Comparison of ENCODE assay signal across 22 mouse cellular contexts in genomic region chrX:11170416-11170815, GRCm38 (mm10).
DNase-seq lines count a peak whose midpoint lies in the region; ATAC-seq and TF ChIP-seq lines count a peak whose summit lies in the region.
"Had no signal": no experiment of that assay in that cellular context is flagged by ENCODE, and none has a peak within 500 bp of the region (broad histone marks: within the 10 kb centered on the region; RNA-seq: fewer than 3 reads in every experiment).

No protein-coding gene starts in this region.

- H3K27ac ChIP-seq in heart, embryonic 12.5 days (ENCODE audit: poor library complexity, severe bottlenecking): no peak overlapping the region
- no peak overlapping the region for H3K27ac ChIP-seq in lung, embryonic 14.5 days (ENCODE audit: low read depth)
- H3K27ac ChIP-seq: embryonic facial prominence, embryonic 10.5 days; forebrain, embryonic 13.5 days; hindbrain, embryonic 15.5 days had no signal

- no peak for ATAC-seq in heart, embryonic 12.5 days (ENCODE audit: insufficient number of reproducible peaks, low FRiP score)
- no peak for ATAC-seq in lung, embryonic 14.5 days (ENCODE audit: insufficient read depth)
- ATAC-seq: CD4-positive, CD25-positive, alpha-beta regulatory T cell, adult 4 months; forebrain, embryonic 13.5 days; forebrain, postnatal 0 days; intestine, embryonic 16.5 days had no signal

- no peaks in the 10 kb centered on the region for H3K36me3 ChIP-seq in heart, embryonic 12.5 days
- H3K36me3 ChIP-seq in lung, embryonic 14.5 days (ENCODE audit: insufficient read depth): no peaks in the 10 kb centered on the region
- H3K36me3 ChIP-seq: embryonic facial prominence, embryonic 10.5 days; G1E; hindbrain, embryonic 15.5 days had no signal

- H3K4me2 ChIP-seq in heart, embryonic 12.5 days: no peak overlapping the region
- H3K4me2 ChIP-seq in lung, embryonic 14.5 days: no peak overlapping the region
- H3K4me2 ChIP-seq: forebrain, embryonic 13.5 days; hindbrain, embryonic 15.5 days had no signal

- peak; percentile 6 for DNase-seq in adrenal gland, postnatal 10 days
- DNase-seq in adrenal gland, postnatal 36 days: no peak
- peak; percentile 5 to 54 for DNase-seq in heart, adult 18-20 months
- peak; percentile 1 for DNase-seq in lung, embryonic 14.5 days
- no peak for DNase-seq in lung, postnatal 14 days
- peak; percentile 27 for DNase-seq in heart, postnatal 4 days
- no peak for DNase-seq in urinary bladder, postnatal 14 days (ENCODE audit: low spot score)
- DNase-seq: adrenal gland, postnatal 14 days; B cell, adult 2 months; cerebellum, adult 18-20 months; cerebellum, adult 9-11 months; cerebellum, postnatal 36 days; forebrain, postnatal 0 days; gastrocnemius, postnatal 10 days; kidney, adult 2 months had no signal

- no peaks in the 10 kb centered on the region for H3K27me3 ChIP-seq in heart, embryonic 12.5 days (replicated peaks)
- no peaks in the 10 kb centered on the region for H3K27me3 ChIP-seq in lung, embryonic 14.5 days (ENCODE audit: insufficient read depth, low read length)
- H3K27me3 ChIP-seq: forebrain, embryonic 13.5 days; hindbrain, embryonic 15.5 days had no signal

- no peak overlapping the region for H3K4me3 ChIP-seq in heart, embryonic 12.5 days
- no peak overlapping the region for H3K4me3 ChIP-seq in lung, embryonic 14.5 days (ENCODE audit: low read depth, low read length)
- H3K4me3 ChIP-seq: embryonic facial prominence, embryonic 10.5 days; forebrain, embryonic 13.5 days; hindbrain, embryonic 15.5 days had no signal

- 67% methylated on average over 3 of the region's 3 CpGs for WGBS in heart, embryonic 12.5 days
- 62% methylated on average over 3 of the region's 3 CpGs for WGBS in lung, embryonic 14.5 days

- no peak for TF ChIP-seq CTCF in lung, embryonic 14.5 days (IDR thresholded peaks at IDR 0.05; ENCODE audit: low read depth)

- no peaks in the 10 kb centered on the region for H3K4me1 ChIP-seq in heart, embryonic 12.5 days (replicated peaks)
- H3K4me1 ChIP-seq in lung, embryonic 14.5 days (ENCODE audit: insufficient read depth): no peaks in the 10 kb centered on the region
- H3K4me1 ChIP-seq: embryonic facial prominence, embryonic 10.5 days; forebrain, embryonic 13.5 days; hindbrain, embryonic 15.5 days had no signal

- peaks cover 4% of the 10 kb centered on the region; the same call in 1 of the 2 replicates for H3K9me3 ChIP-seq in heart, embryonic 12.5 days (replicated peaks)
- no peaks in the 10 kb centered on the region for H3K9me3 ChIP-seq in lung, embryonic 14.5 days (ENCODE audit: low read depth, low read length)
- H3K9me3 ChIP-seq: embryonic facial prominence, embryonic 10.5 days; forebrain, embryonic 13.5 days; G1E; hindbrain, embryonic 15.5 days had no signal

- H3K9ac ChIP-seq in heart, embryonic 12.5 days: no peak overlapping the region
- H3K9ac ChIP-seq in lung, embryonic 14.5 days: no peak overlapping the region
- H3K9ac ChIP-seq: forebrain, embryonic 13.5 days; forebrain, postnatal 0 days; hindbrain, embryonic 15.5 days had no signal

Comparison
In these comparisons a context has a peak if more than half of its experiments do, and no peak if none do; other contexts are left out.
1. DNase-seq: peak in adrenal gland, postnatal 10 days (single experiment), heart, adult 18-20 months (2 of 2), lung, embryonic 14.5 days (single experiment) and heart, postnatal 4 days (single experiment); none in adrenal gland, postnatal 36 days (0 of 2), lung, postnatal 14 days (single experiment) and urinary bladder, postnatal 14 days (single experiment).